Mouse (Mus musculus) adrenal gland, postnatal 36 days (tissue): ENCODE measurements around the gene Mrpl20. TPM values are rescaled to one million over a fixed set of nuclear protein-coding genes. Genes with fewer than 3 reads are reported as not detected.
A peak's percentile ranks its signal among the peaks of the same experiment; 100 is the strongest.

Source experiments
- DNase-seq, 2 experiments: peaks; one replicate each; pipeline ENCODE4 v3.0.0; 2021; ENCODE audit warnings: mixed read lengths in 1 of 2
- total RNA-seq, 2 experiments: library from RNA; stranded (reverse); gene quantifications; 2 replicates each; pipeline ENCODE4 v1.2.3; 2021

Mrpl20 gene
- total RNA-seq, 2 experiments from 2014 or later: 133 to 141 TPM

DNA sequence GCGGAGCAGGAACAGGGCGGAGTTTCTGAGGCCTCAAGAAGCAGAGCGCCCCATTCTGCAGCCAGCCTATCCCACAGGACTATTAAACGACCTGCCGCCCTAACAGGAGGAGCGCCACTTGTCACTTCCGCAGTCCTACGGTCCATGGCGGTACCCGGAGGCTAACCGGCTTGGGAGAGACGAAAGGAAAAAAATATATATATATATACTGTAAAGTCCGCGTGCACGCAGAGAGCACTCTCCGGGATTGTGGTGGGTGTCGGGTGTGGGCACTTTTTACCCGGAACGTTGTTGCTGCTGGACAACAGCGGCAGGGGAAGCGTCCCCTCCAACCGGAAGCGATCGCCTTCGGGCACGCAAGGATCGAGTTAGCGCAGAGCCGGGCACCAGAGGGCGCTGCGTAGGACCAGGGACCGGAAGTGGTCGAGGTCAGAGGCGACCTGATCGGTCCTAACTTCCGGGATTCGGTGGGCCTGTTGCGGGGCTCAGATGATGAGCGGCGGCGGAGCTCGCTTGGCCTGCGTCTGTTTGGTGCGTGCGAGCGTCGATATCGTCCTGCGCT lies 28.6 kb downstream of the Mrpl20 start, which contains the start of gene Aurkaip1:
Gene Aurkaip1 (plus strand): TSS at position 68 of the 562 bp plus-strand sequence.
- peak; percentile 96 to 97 for DNase-seq

DNA sequence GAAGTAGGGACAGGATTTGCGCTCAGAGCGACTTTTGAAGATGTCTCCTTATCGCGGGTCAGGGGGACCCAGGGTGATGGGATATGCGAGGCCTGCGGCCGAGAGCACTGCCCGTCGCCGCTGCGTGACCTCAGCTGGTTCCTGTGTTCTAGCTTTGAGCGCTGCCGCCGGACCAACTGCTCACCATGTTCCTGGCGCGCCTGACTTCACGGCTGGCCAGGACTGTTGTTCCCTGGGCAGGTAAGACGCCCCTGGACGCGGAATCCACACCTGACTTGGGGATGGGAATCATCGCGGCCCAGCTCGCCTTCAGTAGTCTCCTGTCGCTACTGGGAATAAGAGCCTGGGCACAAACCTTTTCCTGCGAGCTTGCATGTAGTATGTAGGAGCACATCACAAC lies 29.2 kb downstream of the Mrpl20 start:
- peak; percentile 51 to 55 for DNase-seq

DNA sequence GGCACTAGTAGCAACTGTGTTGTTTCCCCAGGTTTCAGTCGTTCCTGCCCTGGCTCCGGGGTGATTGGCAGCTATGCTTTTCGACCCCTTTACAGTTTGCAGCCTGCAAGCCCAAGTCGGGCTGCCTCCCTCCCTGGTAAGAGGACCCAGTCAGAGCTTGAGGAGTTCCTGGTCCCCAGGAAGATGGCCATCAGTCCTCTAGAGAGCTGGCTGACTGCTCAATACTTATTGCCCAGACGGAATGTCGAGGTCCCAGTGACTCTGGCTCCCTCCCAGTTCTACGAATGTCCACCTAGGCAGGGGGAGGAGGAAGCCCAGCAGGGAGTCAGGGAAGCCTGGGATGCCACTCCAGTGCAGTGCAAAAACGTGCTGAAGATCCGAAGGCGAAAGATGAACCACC lies 29.6 kb downstream of the Mrpl20 start:
- no peak for DNase-seq

DNA sequence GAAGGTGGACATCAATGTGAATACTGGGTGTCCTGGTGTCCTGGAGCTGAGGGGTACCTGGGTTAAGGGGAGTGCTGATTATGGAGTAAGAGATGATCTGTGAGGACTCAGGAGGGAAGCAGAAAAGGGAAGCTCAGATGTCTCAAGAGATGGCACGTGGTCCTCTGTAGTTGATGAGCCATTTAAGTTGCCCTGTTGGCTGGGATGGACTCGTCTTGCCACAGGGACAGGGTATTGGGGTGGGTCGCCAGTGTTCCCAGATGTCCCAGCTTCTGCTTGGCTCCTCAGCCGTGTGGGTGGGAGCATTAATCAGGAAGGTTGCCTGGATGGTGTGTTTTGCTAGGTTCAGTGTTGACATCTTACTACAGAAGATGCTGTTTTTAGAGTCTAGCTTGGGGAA lies 30.6 kb downstream of the Mrpl20 start:
- DNase-seq: no peak

DNA sequence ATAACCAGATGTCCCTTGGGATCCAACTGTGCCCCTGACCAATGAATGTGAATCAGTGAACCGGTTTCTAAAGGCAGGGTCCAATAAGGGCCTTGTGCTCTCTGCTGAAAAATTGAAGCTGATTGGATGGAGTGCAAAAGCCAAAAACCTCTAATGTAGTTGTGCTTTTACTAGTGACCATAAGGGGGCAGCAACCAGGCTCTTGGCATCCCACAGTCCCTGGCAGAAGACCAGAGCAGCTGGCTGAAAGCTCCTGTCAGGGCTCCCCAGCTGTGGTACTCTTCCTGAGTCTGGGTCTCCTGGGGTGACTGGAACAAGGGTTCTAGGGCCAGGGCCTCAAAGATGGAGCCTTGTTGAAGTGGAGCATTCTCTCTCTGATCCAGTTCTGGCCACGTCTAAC lies 31.2 kb downstream of the Mrpl20 start:
- DNase-seq: peak; percentile 84 to 90

DNA sequence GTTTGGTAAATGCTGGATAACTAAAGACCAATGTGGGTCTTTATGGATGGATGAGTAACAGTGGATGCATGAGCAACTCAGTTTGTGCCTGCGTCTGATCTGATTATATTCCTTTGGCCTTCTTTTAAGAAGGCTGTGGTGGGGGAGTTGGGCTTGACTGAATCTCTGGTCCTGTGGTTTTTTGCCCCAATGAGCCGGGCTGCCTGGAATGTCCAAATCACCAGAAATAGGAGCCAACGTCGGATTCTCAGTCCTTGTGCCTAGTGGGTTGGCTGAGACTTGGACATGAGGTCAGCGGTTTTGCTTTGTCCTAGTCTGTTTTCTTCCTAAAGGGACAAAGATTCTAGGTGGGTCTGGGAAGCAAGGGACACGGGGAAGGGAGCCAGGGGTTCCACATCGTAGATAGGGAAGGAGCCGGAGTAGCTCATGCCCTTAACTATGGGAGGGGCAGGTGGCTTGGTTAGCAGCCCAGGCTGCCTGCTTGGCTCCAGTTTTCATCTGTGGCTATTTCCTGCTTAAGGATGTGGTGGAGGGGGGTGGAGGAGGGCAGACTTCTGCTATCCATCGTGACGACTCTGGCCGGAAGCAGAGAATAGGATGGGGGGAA lies 34.8 kb downstream of the Mrpl20 start:
- peak in 1 of 2 experiments; percentile 64 for DNase-seq

DNA sequence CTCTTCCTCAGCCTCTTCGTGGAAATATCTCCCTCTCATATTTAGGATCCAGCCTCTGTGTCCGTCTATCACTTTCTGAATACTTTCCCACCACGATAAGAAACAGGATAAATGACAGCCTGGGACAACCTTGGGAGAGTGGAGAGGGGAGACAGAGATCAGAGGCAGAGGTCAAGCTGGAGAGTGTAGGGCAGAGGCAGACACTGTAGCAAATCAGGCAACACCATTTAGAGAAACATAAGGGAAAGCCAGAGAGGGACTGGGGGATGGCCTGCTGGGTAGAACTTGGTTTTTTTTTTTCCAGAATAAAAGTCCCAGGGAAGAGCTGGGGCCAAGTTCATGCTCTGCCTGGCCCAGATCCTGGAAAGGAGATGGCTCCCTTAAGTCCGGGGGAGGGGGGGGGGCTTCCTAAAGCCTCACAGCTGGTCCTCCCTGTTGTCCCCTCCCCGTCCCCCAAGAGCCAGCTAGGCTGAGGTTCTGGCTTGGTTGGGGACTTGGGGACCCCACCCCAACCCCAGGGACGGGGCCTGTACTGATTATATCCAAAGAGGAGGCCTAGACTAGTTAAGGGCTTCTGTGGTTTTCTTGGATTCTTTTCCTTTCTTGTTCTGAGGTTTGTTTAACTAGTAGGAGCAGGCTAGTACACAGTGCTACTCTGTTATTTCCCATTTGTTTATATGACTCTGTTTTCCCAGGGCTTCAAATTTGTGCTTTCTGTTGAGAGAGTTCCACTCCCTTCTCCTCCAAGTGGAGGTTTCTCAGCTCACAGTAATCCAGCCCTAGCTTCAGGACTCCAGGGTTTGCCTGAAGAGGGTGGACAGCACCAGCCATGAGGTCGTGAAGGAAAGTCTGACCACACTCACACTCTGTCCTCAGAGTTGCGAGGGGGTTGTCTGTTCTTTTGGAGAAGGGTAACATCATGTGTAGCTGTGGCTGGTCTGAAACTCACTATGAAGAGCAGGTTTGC lies 35.8 kb downstream of the Mrpl20 start:
- DNase-seq: no peak

DNA sequence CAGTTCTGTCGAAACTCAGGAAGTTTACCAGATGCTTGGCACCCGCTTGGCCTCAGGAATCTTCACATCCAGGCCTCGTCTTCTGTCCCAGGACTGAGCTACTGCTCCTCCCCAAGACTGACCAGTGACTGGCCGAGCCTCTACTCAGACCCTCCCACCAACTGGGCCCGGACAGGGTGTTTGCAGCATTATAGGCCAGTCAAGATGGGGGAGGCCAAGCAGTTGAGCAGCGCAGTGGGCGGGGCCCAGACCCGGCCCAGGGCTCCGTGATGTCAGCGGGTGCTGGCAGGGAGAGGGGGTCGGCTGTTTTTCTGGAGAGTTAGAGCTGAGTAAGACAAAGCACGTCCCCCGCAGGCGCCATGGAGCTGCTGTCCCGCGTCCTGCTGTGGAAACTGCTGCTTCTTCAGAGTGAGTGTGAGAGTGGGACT lies 36.8 kb downstream of the Mrpl20 start, which contains the start of gene Mxra8:
Gene Mxra8 (plus strand): TSS at position 198 of the 428 bp plus-strand sequence.
- peak; percentile 85 to 91 for DNase-seq

DNA sequence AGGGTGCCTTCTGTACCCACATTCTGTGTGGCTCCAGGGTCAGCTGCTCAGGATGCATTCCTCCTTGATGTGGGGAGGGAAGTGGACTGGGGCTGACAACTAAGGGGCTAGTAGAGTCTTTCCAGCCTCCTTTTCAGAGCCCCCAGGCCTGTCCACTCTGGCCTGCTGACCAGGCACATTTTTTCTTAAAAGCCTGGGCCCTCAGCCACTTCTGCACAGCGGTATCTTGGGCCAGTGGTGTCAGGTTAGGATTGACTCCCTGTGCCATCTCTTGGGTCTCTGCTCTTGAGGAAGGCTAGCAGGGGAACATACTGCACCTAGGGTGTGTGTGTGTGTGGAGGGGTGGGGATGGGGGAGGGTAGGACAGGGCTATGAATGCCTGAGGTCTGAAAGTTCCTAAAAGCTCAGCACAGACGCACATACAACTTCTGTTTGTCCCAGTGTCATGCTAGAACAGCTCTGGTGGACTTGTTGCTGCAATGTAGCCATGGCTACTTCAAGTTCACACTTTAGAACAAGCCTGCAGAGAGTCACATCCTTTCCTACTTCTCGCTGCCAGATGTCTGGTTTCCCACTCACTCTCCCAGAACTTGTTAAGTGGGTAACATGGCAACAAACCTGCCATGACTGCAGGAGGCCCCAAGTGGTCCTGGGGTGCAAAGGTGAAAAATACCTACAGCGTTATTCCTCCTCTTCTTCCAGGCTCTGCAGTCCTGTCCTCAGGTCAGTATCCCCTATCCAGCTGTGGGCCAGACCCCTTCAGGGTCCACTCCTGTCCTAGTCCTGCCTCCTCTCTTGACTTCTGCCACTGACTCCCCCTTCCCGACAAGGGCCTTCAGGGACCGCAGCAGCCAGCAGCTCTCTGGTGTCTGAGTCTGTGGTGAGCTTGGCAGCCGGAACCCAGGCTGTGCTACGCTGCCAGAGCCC lies 37.7 kb downstream of the Mrpl20 start:
- DNase-seq: no peak

DNA sequence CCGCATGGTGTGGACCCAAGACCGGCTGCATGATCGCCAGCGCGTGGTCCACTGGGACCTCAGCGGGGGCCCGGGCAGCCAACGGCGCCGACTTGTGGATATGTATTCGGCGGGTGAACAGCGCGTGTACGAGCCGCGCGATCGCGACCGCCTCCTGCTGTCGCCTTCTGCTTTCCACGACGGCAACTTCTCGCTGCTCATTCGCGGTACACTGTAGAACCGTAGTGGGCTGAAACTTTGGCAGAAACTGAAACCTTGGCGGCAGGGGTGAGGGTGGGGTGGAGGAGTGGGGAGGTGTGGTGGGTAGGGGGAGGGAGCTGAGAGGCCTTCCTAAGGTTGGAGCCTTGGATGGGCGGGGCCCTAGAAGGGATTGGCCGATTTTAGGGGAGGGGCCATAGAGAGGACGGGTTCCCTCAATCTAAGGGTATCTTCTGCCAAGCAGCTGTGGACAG lies 38.4 kb downstream of the Mrpl20 start:
- DNase-seq: peak; percentile 75 to 83

DNA sequence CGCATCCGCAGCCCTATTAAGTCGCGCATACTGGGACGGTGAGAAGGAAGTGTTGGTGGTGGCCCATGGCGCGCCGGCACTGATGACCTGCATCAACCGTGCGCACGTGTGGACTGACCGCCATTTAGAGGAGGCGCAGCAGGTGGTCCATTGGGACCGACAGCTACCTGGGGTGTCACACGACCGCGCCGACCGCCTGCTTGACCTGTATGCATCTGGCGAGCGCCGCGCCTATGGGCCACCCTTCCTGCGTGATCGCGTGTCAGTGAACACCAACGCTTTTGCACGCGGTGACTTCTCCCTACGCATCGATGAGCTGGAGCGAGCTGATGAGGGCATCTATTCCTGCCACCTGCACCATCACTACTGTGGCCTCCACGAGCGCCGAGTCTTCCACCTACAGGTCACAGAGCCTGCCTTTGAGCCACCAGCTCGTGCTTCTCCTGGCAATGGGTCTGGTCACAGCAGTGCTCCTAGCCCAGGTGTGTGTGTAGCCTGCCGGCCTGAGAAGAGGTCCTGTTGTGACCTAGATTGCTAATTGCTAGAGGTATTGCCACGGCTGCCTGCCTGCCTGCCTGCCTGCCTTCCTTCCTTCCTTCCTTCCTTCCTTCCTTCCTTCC lies 39.1 kb downstream of the Mrpl20 start:
- no peak for DNase-seq

DNA sequence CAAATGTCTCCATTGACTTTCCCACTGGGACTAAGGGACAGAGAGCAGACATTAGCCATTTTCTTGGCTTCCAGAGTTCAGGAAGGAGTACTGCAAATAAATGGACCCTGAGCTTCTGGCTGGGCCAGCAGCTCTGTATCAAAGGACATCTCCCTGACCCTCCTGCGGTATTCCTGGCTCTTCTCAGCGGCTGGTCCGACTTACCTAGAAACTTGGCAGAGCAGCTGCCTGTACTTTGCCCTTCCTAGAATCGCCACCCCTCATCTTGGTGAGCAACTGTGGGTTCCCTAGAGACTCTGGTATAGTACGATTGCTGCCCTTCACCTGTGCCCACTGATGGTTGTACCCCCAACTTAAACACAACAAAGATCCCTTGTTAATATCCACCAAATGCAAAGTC lies 40.6 kb downstream of the Mrpl20 start:
- no peak for DNase-seq

DNA sequence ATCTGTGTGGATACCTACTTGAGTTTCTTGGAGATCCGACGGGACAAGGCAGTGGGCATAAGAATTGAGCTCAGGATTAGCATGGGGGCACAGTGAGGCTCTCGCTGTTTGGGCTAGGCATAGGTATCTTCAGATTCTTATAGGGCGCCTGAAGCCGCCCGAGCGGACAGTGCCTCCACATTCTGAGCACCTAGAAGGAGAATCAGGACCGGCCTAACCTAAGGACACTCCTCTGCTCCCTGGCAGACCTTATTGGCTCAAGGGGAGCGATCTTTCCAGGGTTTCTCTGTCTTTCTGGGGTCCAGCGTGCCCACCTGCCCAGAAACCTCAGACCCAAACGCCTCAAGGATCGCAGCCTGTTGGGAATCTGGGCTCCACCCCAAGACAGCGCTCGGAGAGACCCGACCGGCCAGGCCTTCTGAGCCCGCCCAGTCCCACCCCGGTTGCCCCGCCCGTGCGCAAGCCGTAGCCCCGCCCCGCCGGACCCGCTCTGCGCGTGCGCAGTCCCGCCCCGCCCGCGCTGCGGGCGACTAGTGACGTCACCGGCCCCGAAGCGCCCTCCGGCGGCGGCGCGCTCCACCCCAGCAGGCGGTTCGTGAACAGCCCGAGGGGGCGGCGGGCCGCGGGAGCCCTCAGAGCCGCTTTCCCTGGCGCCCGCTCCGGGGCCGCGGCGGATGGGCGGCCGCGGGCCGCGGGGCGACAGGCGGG lies 44.3 kb downstream of the Mrpl20 start, which contains the start of gene Dvl1:
Gene Dvl1 (plus strand): TSS at position 532 of the 708 bp plus-strand sequence.
- DNase-seq: peak; percentile 96 to 97

DNA sequence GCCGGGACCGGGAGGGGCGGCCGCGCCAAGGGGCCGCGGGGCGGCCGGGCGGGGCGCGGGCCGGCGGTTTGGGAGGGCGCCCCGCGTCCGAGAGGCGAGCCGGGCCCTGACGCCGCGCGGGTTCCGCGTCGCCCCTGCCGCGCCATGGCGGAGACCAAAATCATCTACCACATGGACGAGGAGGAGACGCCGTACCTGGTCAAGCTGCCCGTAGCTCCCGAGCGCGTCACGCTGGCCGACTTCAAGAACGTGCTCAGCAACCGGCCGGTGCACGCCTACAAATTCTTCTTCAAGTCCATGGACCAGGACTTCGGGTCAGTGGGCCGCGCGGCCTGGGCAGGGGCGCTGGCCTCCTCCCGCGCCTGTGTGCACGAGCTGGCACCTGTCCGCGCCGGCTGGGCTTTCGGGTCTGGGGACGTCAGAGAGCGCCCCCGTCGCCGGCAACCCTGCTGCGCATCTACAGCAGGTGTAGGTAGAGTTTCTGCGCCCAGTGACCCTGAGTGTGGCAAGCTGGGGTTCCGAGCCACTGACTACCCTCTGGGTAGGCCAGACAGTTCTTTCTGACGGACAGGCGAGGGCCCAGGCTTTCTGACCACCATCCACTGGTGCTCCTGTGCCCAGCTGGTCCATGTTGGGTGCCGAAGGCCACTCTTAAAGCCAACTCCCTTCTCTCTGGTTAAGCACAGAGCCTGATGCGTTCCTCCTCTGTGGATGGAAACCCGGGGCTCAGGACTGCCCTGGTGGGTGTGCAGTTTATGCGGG lies 45.1 kb downstream of the Mrpl20 start:
- peak; percentile 46 to 55 for DNase-seq

DNA sequence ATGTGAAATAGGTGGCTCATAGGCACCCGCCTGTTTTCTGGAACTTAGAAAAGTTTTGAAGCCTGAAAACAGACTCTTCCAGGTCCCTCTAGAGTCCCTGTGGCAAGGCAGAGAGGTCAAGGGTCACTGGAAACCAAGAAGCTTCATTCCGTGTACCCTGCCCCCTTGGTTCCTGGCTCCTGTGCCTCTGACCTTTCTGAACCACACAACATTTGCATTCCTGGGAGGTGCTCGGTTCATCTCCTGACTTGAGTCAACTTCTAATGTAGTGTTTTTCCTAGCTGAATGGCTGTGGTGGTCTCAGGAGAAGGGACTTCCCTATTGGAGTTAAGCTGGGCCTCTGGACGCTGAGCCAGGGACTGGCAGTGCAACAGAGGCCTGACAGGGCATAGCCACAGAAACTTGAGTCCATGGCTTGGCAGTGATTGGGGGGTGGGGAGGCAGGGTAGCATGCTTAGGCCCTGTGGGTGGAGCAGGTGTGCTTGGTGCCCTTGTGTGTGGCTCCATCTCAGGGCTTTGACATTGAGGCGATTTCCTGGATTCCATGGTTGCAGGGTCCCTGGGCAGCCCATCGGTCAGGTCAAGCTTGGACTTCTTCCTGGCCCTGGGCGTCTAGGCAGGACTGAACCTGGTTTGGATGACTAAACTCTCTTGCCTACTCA lies 45.9 kb downstream of the Mrpl20 start:
- DNase-seq: no peak

DNA sequence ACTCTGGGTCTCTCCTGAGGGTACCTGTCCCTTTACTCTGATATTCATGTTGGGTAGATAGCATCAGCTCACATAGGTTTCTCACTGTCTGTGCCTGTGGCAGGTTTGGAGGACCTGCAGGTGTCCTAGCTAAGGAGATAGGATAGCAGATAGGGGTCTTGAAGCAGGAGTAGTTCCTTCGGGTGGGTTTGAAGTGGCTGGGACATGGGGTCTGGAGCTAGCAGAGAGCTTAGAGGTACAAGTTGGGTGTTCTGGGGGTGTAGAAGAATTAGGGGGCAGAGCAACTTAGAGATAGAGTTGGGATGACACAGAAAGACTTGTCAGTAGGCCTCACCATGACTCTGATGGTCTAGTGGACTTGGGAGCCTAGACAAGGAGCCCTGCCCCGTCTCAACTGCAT lies 46.7 kb downstream of the Mrpl20 start:
- DNase-seq: no peak

DNA sequence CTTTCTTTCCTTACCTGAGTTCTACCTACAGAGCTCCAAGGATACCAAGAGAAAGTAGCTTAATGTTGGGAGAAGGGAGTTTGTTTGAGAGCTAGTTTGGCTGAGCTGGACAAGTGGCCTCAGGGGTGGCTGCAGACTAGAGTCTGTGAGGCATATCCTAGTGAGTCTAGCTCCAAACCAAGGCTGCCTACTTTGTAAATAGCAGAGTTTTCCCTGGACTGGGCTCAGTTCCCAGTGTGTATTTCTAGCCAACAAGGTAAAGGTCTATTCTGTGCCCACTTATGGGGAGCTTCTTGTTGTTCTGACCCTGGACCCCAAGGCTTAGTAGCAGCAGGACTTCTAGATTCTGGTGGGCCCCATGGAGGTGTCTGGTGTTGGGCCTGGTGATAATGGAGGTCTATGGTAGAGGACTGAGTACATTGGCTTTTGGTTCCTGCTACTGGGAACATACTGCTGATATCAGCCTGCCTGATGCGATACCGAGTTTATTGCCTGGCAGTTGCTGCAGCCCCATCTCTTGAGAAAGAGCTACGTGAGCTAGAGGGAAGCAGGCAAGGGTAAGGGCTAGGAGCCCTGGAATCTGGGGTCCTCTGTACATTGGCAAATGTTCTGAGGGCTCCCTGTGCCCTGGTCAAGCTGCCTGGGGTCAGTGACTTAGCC lies 47.2 kb downstream of the Mrpl20 start:
- DNase-seq: no peak

DNA sequence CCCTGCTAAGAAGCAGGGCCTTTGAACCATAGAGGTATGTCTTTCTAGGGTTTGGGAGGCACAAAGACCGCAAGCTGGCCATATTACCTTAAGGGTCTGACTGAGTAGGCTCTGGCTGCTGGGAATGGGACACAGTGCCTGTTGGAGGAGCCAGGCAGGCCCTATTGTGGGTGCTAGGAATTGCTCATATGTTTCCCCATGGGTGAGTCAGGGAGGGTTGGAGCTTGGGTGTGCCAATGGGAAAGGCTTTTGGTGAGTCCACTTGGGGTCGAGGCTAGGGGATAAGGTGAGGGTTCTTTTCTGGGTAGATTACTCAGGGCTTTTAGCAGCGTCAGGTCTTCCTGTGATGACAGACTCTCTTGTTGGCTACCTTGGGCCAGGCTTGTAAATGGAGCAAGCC lies 48.7 kb downstream of the Mrpl20 start:
- peak in 1 of 2 experiments; percentile 62 for DNase-seq
